Mouse (Mus musculus) embryonic fibroblast, embryonic 13.5 days (primary cell): ENCODE measurements around the gene Rcor1. TPM values are rescaled to one million over a fixed set of nuclear protein-coding genes. Genes with fewer than 3 reads are reported as not detected.
A peak's percentile ranks its signal among the peaks of the same experiment; 100 is the strongest.

Source experiments
- H3K27ac ChIP-seq: 2 replicates; pipeline ENCODE4 v1.5.1; 2012; ENCODE audit warnings: low read length, control low read depth, inconsistent platforms; ENCODE audit not compliant: insufficient read depth
- H3K4me1 ChIP-seq: 2 replicates; pipeline ENCODE4 v1.6.1; 2011; ENCODE audit warnings: low read length; ENCODE audit not compliant: control insufficient read depth, insufficient read depth
- H3K4me3 ChIP-seq: 2 replicates; pipeline ENCODE4 v1.5.1; 2011; ENCODE audit warnings: mild to moderate bottlenecking, control low read depth, low read length; ENCODE audit not compliant: insufficient read depth
- CTCF ChIP-seq: IDR thresholded peaks from 2 replicates; pipeline ENCODE4 v1.5.1; 2011; ENCODE audit warnings: mild to moderate bottlenecking, control low read depth, low read length, moderate library complexity, borderline replicate concordance; ENCODE audit not compliant: insufficient read depth
- POLR2A ChIP-seq: IDR thresholded peaks from 2 replicates; pipeline ENCODE4 v1.6.1; 2011; ENCODE audit warnings: low read depth, mild to moderate bottlenecking, control low read depth, low read length, moderate library complexity
- polyA plus RNA-seq: library from polyadenylated mRNA; stranded (reverse); fragments of >200 nt; gene quantifications from 2 replicates; pipeline ENCODE4 v1.2.4, GENCODE M21; 2011; ENCODE audit warnings: low read depth; ENCODE audit not compliant: missing spikeins, insufficient read length

Rcor1 gene
- polyA plus RNA-seq, 1 experiment, result 49.2 TPM

GRCm38 (mm10) chr12:111039771-111040530 lies 800 bp downstream of the Rcor1 start:
- TF ChIP-seq CTCF, result no peak
- TF ChIP-seq POLR2A, result no peak

GRCm38 (mm10) chr12:111040531-111040860 lies 1.3 kb downstream of the Rcor1 start:
- TF ChIP-seq POLR2A (no peak), CTCF (no peak)
- H3K4me1 ChIP-seq, result no peaks in the 10 kb centered on the region
- no peak overlapping the region for H3K27ac ChIP-seq
- H3K4me3 ChIP-seq, result peak overlapping the region; percentile 98

More at GRCm38 (mm10) chr12:111039771-111040530, 800 bp downstream of the Rcor1 start:
- H3K27ac ChIP-seq, result no peak overlapping the region
- peak overlapping the region; percentile 98 for H3K4me3 ChIP-seq
- H3K4me1 ChIP-seq, result no peaks in the 10 kb centered on the region

GRCm38 (mm10) chr12:111041196-111041595 lies 2.0 kb downstream of the Rcor1 start:
- Histone ChIP-seq H3K27ac (peak overlapping the region; percentile 25; the same call in 1 of the 2 replicates), H3K4me3 (peak overlapping the region; percentile 98), H3K4me1 (no peaks in the 10 kb centered on the region)
- TF ChIP-seq CTCF (no peak), POLR2A (no peak)

- Histone ChIP-seq H3K4me1 (no peaks in the 10 kb centered on the region), H3K27ac (no peak overlapping the region), H3K4me3 (no peak overlapping the region)
- TF ChIP-seq POLR2A, result no peak
- TF ChIP-seq CTCF, result no peak
These were observed 3.2 kb downstream of the Rcor1 start for GRCm38 (mm10) chr12:111042365-111042764.

- H3K4me3 ChIP-seq, result no peak overlapping the region
- H3K4me1 ChIP-seq, result no peaks in the 10 kb centered on the region
- H3K27ac ChIP-seq, result no peak overlapping the region
- TF ChIP-seq POLR2A (no peak), CTCF (no peak)
These were observed 5.7 kb downstream of the Rcor1 start for GRCm38 (mm10) chr12:111044880-111045279.

GRCm38 (mm10) chr12:111046866-111047265 lies 7.7 kb downstream of the Rcor1 start:
- TF ChIP-seq CTCF (no peak), POLR2A (no peak)
- Histone ChIP-seq H3K27ac (no peak overlapping the region), H3K4me3 (no peak overlapping the region), H3K4me1 (no peaks in the 10 kb centered on the region)

GRCm38 (mm10) chr12:111048201-111048600 lies 9.1 kb downstream of the Rcor1 start:
- no peaks in the 10 kb centered on the region for H3K4me1 ChIP-seq
- TF ChIP-seq POLR2A (no peak), CTCF (no peak)
- no peak overlapping the region for H3K4me3 ChIP-seq
- H3K27ac ChIP-seq, result no peak overlapping the region

GRCm38 (mm10) chr12:111050256-111050655 lies 11.1 kb downstream of the Rcor1 start:
- no peak overlapping the region for H3K4me3 ChIP-seq
- H3K27ac ChIP-seq, result no peak overlapping the region
- TF ChIP-seq POLR2A (no peak), CTCF (no peak)
- no peaks in the 10 kb centered on the region for H3K4me1 ChIP-seq

GRCm38 (mm10) chr12:111063361-111063760 lies 24.2 kb downstream of the Rcor1 start:
- H3K27ac ChIP-seq, result no peak overlapping the region
- no peak overlapping the region for H3K4me3 ChIP-seq
- H3K4me1 ChIP-seq, result peaks cover 3% of the 10 kb centered on the region
- TF ChIP-seq POLR2A (no peak), CTCF (no peak)

GRCm38 (mm10) chr12:111064220-111064619 lies 25.1 kb downstream of the Rcor1 start:
- TF ChIP-seq POLR2A (no peak), CTCF (no peak)
- Histone ChIP-seq H3K4me3 (no peak overlapping the region), H3K4me1 (peaks cover 3% of the 10 kb centered on the region)

More at GRCm38 (mm10) chr12:111064220-111064619, 25.1 kb downstream of the Rcor1 start:
- no peak overlapping the region for H3K27ac ChIP-seq
